Mouse (Mus musculus): ENCODE data around the gene Olfr16. TPM values are rescaled to one million over a fixed set of nuclear protein-coding genes. Genes with fewer than 3 reads are reported as not detected.

Gene Olfr16
- polyA plus RNA-seq, 1 experiment from 2014 or later: not detected

- no peak overlapping the region for H3K4me3 ChIP-seq (ENCODE audit: low read length)
- no peaks in the 10 kb centered on the region for H3K36me3 ChIP-seq (ENCODE audit: control insufficient read depth, insufficient read depth, low read length)
- H3K9me3 ChIP-seq (ENCODE audit: control insufficient read depth, low read length): no peaks in the 10 kb centered on the region
- H3K27me3 ChIP-seq (replicated peaks; ENCODE audit: control insufficient read depth, insufficient read depth, low read length): no peaks in the 10 kb centered on the region
- 82% methylated on average over 3 of the region's 3 CpGs for WGBS
- H3K4me2 ChIP-seq (ENCODE audit: low read length): no peak overlapping the region
- H3K9ac ChIP-seq (ENCODE audit: low read depth, low read length): no peak overlapping the region
- no peaks in the 10 kb centered on the region for H3K4me1 ChIP-seq (ENCODE audit: control insufficient read depth, insufficient read depth, low read depth, low read length)
- ATAC-seq: no peak
- H3K27ac ChIP-seq (ENCODE audit: low read depth, low read length): no peak overlapping the region
Measured at GRCm38 (mm10) chr1:172990635-172991009, 40.4 kb downstream of the Olfr16 start.

Other genes with a start within 250 kb of the Olfr16 start
- not detected in 2 replicates for gene Apcs, start 55.4 kb upstream of the Olfr16 start, polyA plus RNA-seq (2015; fragmentation: Nextera tagmentation; extraction: Ambion mirVana)
- not detected in 2 replicates for gene Olfr1408, start 187.0 kb downstream of the Olfr16 start, polyA plus RNA-seq (2015; fragmentation: Nextera tagmentation; extraction: Ambion mirVana)
- not detected in 2 replicates for gene Olfr1406, start 240.2 kb downstream of the Olfr16 start, polyA plus RNA-seq (2015; fragmentation: Nextera tagmentation; extraction: Ambion mirVana)
- not detected in 2 replicates for gene Olfr218, start 247.4 kb downstream of the Olfr16 start, polyA plus RNA-seq (2015; fragmentation: Nextera tagmentation; extraction: Ambion mirVana)